Mouse (Mus musculus): ENCODE measurements around the gene Gm17332. TPM values are rescaled to one million over a fixed set of nuclear protein-coding genes. Genes with fewer than 3 reads are reported as not detected.
"Not testable (repeated sequence)": the region's sequence is repeated elsewhere in the genome, so short reads cannot be mapped to it uniquely, and the experiment has no call there.

Gene Gm17332
- polyA plus RNA-seq, 2 experiments, result not detected

DNA sequence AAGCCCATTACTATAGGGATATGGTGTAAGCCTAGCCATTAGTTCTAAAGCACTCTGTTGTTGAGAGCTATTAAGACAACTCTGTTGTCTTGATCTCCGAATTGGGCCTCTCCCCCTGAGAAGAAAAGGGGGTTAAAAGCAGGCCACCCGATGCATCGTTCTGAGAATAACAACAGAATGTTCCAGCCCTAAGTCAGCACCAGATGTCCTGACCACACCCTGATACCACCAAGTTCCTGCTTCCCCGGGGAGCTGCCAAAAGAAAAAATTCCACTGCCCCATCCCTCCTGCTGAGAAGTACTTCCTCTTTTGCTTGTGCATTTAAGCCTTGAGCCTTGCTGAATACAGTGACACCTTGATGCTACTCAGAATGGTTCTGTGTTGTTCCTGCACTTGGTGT, 48.5 kb downstream of the Gm17332 start:
- H3K27me3 ChIP-seq (ENCODE audit: control insufficient read depth, insufficient read depth, low read length), result not testable (repeated sequence)

More for the DNA sequence above, 48.5 kb downstream of the Gm17332 start:
- 53% methylated on average over 4 of the region's 4 CpGs for WGBS (ENCODE audit: insufficient replicate concordance)
- not testable (repeated sequence) for DNase-seq (ENCODE audit: low read depth in 3 of 3, low spot score in 3 of 3); H3K4me1 ChIP-seq (replicated peaks; ENCODE audit: control insufficient read depth in 2 of 2, insufficient read depth in 2 of 2, low read length in 1 of 2); H3K4me3 ChIP-seq (ENCODE audit: insufficient read depth in 1 of 2, low read depth in 2 of 2, low read length in 2 of 2); H3K9me3 ChIP-seq (ENCODE audit: control insufficient read depth, low read length); ATAC-seq (ENCODE audit: insufficient read depth); H3K9ac ChIP-seq (replicated peaks); H3K27ac ChIP-seq; H3K36me3 ChIP-seq (replicated peaks; ENCODE audit: control insufficient read depth, insufficient read depth, low read depth); H3K4me2 ChIP-seq (ENCODE audit: low read depth)

Other genes starting within 250 kb of the Gm17332 start
- gene Erlec1, start 228.1 kb downstream of the Gm17332 start, polyA plus RNA-seq (2012; rRNA removed), result 5.7 and 9.2 TPM in 2 replicates
- 6.2 and 6.7 TPM in 2 replicates for gene Erlec1, start 228.1 kb downstream of the Gm17332 start, polyA plus RNA-seq (2014; fragmentation: Nextera tagmentation; extraction: Ambion mirVana)
- 14.0 and 25.3 TPM in 2 replicates for gene Chac2, start 196.1 kb downstream of the Gm17332 start, polyA plus RNA-seq (2012; rRNA removed)
- 84.8 and 86.8 TPM in 2 replicates for gene Chac2, start 196.1 kb downstream of the Gm17332 start, polyA plus RNA-seq (2014; fragmentation: Nextera tagmentation; extraction: Ambion mirVana)
- 0.23 and 0.46 TPM in 2 replicates for gene Stc2, start 187.6 kb upstream of the Gm17332 start, polyA plus RNA-seq (2012; rRNA removed)
- gene Stc2, start 187.6 kb upstream of the Gm17332 start, polyA plus RNA-seq (2014; fragmentation: Nextera tagmentation; extraction: Ambion mirVana), result 0.18 and 0.21 TPM in 2 replicates